39 mouse cellular contexts compared by ENCODE assay signal in the genomic region with DNA sequence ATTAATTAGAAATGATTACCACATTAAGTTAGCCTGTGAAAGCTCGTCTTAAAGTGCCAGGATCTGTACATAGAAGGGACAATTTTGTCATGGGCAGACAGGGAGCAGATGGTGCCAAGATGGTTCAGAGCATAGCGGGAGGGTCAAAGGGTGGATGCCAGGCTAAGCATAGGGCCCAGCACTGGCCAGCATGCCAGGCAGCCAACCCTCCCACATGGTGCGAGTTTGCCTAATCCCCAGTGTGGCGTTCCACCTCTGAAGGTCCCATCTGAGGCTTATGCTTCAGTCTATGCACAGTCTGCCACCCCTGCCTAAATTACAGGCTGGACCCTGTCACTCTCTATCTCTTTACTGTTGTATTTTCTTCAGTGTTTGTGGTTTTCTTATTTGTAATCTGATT. TPM values are rescaled to one million over a fixed set of nuclear protein-coding genes. Genes with fewer than 3 reads are reported as not detected.
DNase-seq lines count a peak whose midpoint lies in the region; ATAC-seq and TF ChIP-seq lines count a peak whose summit lies in the region.
"Had no signal": no experiment of that assay in that cellular context is flagged by ENCODE, and none has a peak within 500 bp of the region (broad histone marks: within the 10 kb centered on the region; RNA-seq: fewer than 3 reads in every experiment).

No protein-coding gene starts in this region.

- no peaks in the 10 kb centered on the region for H3K36me3 ChIP-seq in forebrain, embryonic 15.5 days
- H3K36me3 ChIP-seq in forebrain, embryonic 11.5 days (ENCODE audit: control insufficient read depth, insufficient read depth, low read length): no peaks in the 10 kb centered on the region
- no peaks in the 10 kb centered on the region for H3K36me3 ChIP-seq in midbrain, embryonic 13.5 days
- H3K36me3 ChIP-seq in midbrain, postnatal 0 days (ENCODE audit: insufficient read depth, low read length): no peaks in the 10 kb centered on the region
- no peaks in the 10 kb centered on the region for H3K36me3 ChIP-seq in hindbrain, embryonic 14.5 days (replicated peaks; ENCODE audit: control insufficient read depth, insufficient read depth)
- no peaks in the 10 kb centered on the region for H3K36me3 ChIP-seq in hindbrain, postnatal 0 days (ENCODE audit: insufficient read depth, low read length)
- H3K36me3 ChIP-seq in liver, postnatal 0 days (replicated peaks; ENCODE audit: insufficient read depth, low read length): no peaks in the 10 kb centered on the region
- H3K36me3 ChIP-seq: embryonic facial prominence, embryonic 10.5 days; embryonic facial prominence, embryonic 15.5 days; heart, embryonic 10.5 days; heart, embryonic 15.5 days; midbrain, embryonic 12.5 days; neural tube, embryonic 15.5 days had no signal

- H3K4me1 ChIP-seq in forebrain, embryonic 15.5 days: peaks cover 2% of the 10 kb centered on the region; the same call in 1 of the 2 replicates
- H3K4me1 ChIP-seq in forebrain, embryonic 11.5 days (replicated peaks; ENCODE audit: control insufficient read depth, insufficient read depth, low read length): no peaks in the 10 kb centered on the region
- H3K4me1 ChIP-seq in midbrain, embryonic 13.5 days (replicated peaks): no peaks in the 10 kb centered on the region
- H3K4me1 ChIP-seq in midbrain, postnatal 0 days (ENCODE audit: insufficient read depth, low read length): no peaks in the 10 kb centered on the region
- no peaks in the 10 kb centered on the region for H3K4me1 ChIP-seq in hindbrain, embryonic 14.5 days (replicated peaks; ENCODE audit: control insufficient read depth, insufficient read depth, low read length)
- H3K4me1 ChIP-seq in hindbrain, postnatal 0 days (ENCODE audit: insufficient read depth, low read length): no peaks in the 10 kb centered on the region
- H3K4me1 ChIP-seq in liver, postnatal 0 days (ENCODE audit: insufficient read depth): no peaks in the 10 kb centered on the region
- H3K4me1 ChIP-seq: embryonic facial prominence, embryonic 10.5 days; embryonic facial prominence, embryonic 15.5 days; heart, embryonic 10.5 days; heart, embryonic 15.5 days; midbrain, embryonic 12.5 days; neural tube, embryonic 15.5 days had no signal

- no peak for TF ChIP-seq EP300 in liver, postnatal 0 days (IDR thresholded peaks at IDR 0.05; ENCODE audit: low read depth)

- H3K4me3 ChIP-seq in forebrain, embryonic 15.5 days: no peak overlapping the region
- no peak overlapping the region for H3K4me3 ChIP-seq in forebrain, embryonic 11.5 days (ENCODE audit: low read depth, low read length)
- H3K4me3 ChIP-seq in midbrain, embryonic 13.5 days (replicated peaks): no peak overlapping the region
- H3K4me3 ChIP-seq in midbrain, postnatal 0 days (ENCODE audit: low read depth, low read length): no peak overlapping the region
- no peak overlapping the region for H3K4me3 ChIP-seq in hindbrain, embryonic 14.5 days (replicated peaks; ENCODE audit: low read length)
- H3K4me3 ChIP-seq in hindbrain, postnatal 0 days (ENCODE audit: low read length): no peak overlapping the region
- no peak overlapping the region for H3K4me3 ChIP-seq in liver, postnatal 0 days (ENCODE audit: low read depth, low read length)
- H3K4me3 ChIP-seq: embryonic facial prominence, embryonic 10.5 days; embryonic facial prominence, embryonic 15.5 days; heart, embryonic 10.5 days; heart, embryonic 15.5 days; midbrain, embryonic 12.5 days; neural tube, embryonic 15.5 days had no signal

- H3K27ac ChIP-seq in forebrain, embryonic 15.5 days (replicated peaks): no peak overlapping the region
- no peak overlapping the region for H3K27ac ChIP-seq in forebrain, embryonic 11.5 days (ENCODE audit: low read depth, low read length)
- H3K27ac ChIP-seq in midbrain, embryonic 13.5 days: no peak overlapping the region
- no peak overlapping the region for H3K27ac ChIP-seq in midbrain, postnatal 0 days (ENCODE audit: low read depth, low read length)
- no peak overlapping the region for H3K27ac ChIP-seq in hindbrain, embryonic 14.5 days
- H3K27ac ChIP-seq in hindbrain, postnatal 0 days: no peak overlapping the region
- no peak overlapping the region for H3K27ac ChIP-seq in liver, postnatal 0 days (ENCODE audit: low read depth)
- H3K27ac ChIP-seq: embryonic facial prominence, embryonic 10.5 days; embryonic facial prominence, embryonic 15.5 days; heart, embryonic 10.5 days; heart, embryonic 15.5 days; liver, embryonic 14.5 days; midbrain, embryonic 12.5 days; neural tube, embryonic 15.5 days; stomach, postnatal 0 days had no signal

- no peak for TF ChIP-seq CTCF in midbrain, postnatal 0 days (IDR thresholded peaks at IDR 0.05)
- TF ChIP-seq CTCF in hindbrain, postnatal 0 days (IDR thresholded peaks at IDR 0.05; ENCODE audit: low read depth): no peak
- no peak for TF ChIP-seq CTCF in liver, postnatal 0 days (IDR thresholded peaks at IDR 0.05; ENCODE audit: low read depth)

- no peaks in the 10 kb centered on the region for H3K9me3 ChIP-seq in forebrain, embryonic 15.5 days
- H3K9me3 ChIP-seq in forebrain, embryonic 11.5 days (ENCODE audit: control insufficient read depth, low read length): no peaks in the 10 kb centered on the region
- H3K9me3 ChIP-seq in midbrain, embryonic 13.5 days: no peaks in the 10 kb centered on the region
- H3K9me3 ChIP-seq in midbrain, postnatal 0 days (ENCODE audit: low read length): no peaks in the 10 kb centered on the region
- no peaks in the 10 kb centered on the region for H3K9me3 ChIP-seq in hindbrain, embryonic 14.5 days (ENCODE audit: control insufficient read depth, low read length)
- H3K9me3 ChIP-seq in hindbrain, postnatal 0 days (ENCODE audit: low read length): no peaks in the 10 kb centered on the region
- H3K9me3 ChIP-seq in liver, postnatal 0 days (ENCODE audit: low read length): no peaks in the 10 kb centered on the region
- H3K9me3 ChIP-seq: embryonic facial prominence, embryonic 10.5 days; embryonic facial prominence, embryonic 15.5 days; heart, embryonic 10.5 days; heart, embryonic 15.5 days; midbrain, embryonic 12.5 days; neural tube, embryonic 15.5 days had no signal

- WGBS in forebrain, embryonic 15.5 days: 38% methylated on average over 4 of the region's 4 CpGs
- WGBS in forebrain, embryonic 11.5 days: 73% methylated on average over 4 of the region's 4 CpGs
- 72% methylated on average over 4 of the region's 4 CpGs for WGBS in midbrain, embryonic 13.5 days
- WGBS in midbrain, postnatal 0 days: 58% methylated on average over 4 of the region's 4 CpGs
- 68% methylated on average over 4 of the region's 4 CpGs for WGBS in hindbrain, embryonic 14.5 days
- 59% methylated on average over 4 of the region's 4 CpGs for WGBS in hindbrain, postnatal 0 days
- WGBS in liver, postnatal 0 days (ENCODE audit: insufficient replicate concordance): 59% methylated on average over 4 of the region's 4 CpGs

- H3K4me2 ChIP-seq in forebrain, embryonic 15.5 days (replicated peaks): no peak overlapping the region
- no peak overlapping the region for H3K4me2 ChIP-seq in forebrain, embryonic 11.5 days (ENCODE audit: low read depth, low read length, severe bottlenecking)
- no peak overlapping the region for H3K4me2 ChIP-seq in midbrain, embryonic 13.5 days (replicated peaks)
- H3K4me2 ChIP-seq in midbrain, postnatal 0 days (ENCODE audit: low read depth, low read length, poor library complexity, severe bottlenecking): no peak overlapping the region
- no peak overlapping the region for H3K4me2 ChIP-seq in hindbrain, embryonic 14.5 days (replicated peaks)
- H3K4me2 ChIP-seq in hindbrain, postnatal 0 days (ENCODE audit: low read depth, low read length): no peak overlapping the region
- H3K4me2 ChIP-seq in liver, postnatal 0 days (ENCODE audit: low read depth, low read length): no peak overlapping the region
- H3K4me2 ChIP-seq: embryonic facial prominence, embryonic 15.5 days; heart, embryonic 15.5 days; lung, embryonic 14.5 days; midbrain, embryonic 12.5 days; neural tube, embryonic 15.5 days had no signal

- no peak overlapping the region for H3K9ac ChIP-seq in forebrain, embryonic 15.5 days (replicated peaks)
- H3K9ac ChIP-seq in forebrain, embryonic 11.5 days (ENCODE audit: low read length): no peak overlapping the region
- no peak overlapping the region for H3K9ac ChIP-seq in midbrain, embryonic 13.5 days (replicated peaks)
- H3K9ac ChIP-seq in midbrain, postnatal 0 days (replicated peaks; ENCODE audit: low read length, poor library complexity, severe bottlenecking): no peak overlapping the region
- no peak overlapping the region for H3K9ac ChIP-seq in hindbrain, embryonic 14.5 days
- no peak overlapping the region for H3K9ac ChIP-seq in hindbrain, postnatal 0 days (replicated peaks; ENCODE audit: low read length)
- no peak overlapping the region for H3K9ac ChIP-seq in liver, postnatal 0 days (replicated peaks)
- H3K9ac ChIP-seq: embryonic facial prominence, embryonic 15.5 days; heart, embryonic 15.5 days; liver, embryonic 14.5 days; lung, embryonic 14.5 days; midbrain, embryonic 12.5 days; neural tube, embryonic 15.5 days had no signal

- no peaks in the 10 kb centered on the region for H3K27me3 ChIP-seq in forebrain, embryonic 15.5 days
- no peaks in the 10 kb centered on the region for H3K27me3 ChIP-seq in forebrain, embryonic 11.5 days (ENCODE audit: control insufficient read depth, insufficient read depth, low read length)
- no peaks in the 10 kb centered on the region for H3K27me3 ChIP-seq in midbrain, embryonic 13.5 days
- H3K27me3 ChIP-seq in midbrain, postnatal 0 days (ENCODE audit: insufficient read depth, low read length): no peaks in the 10 kb centered on the region
- H3K27me3 ChIP-seq in hindbrain, embryonic 14.5 days (ENCODE audit: control insufficient read depth, insufficient read depth, low read length): no peaks in the 10 kb centered on the region
- H3K27me3 ChIP-seq in hindbrain, postnatal 0 days (ENCODE audit: insufficient read depth, low read length): no peaks in the 10 kb centered on the region
- H3K27me3 ChIP-seq in liver, postnatal 0 days (ENCODE audit: insufficient read depth, low read length): no peaks in the 10 kb centered on the region
- H3K27me3 ChIP-seq: embryonic facial prominence, embryonic 15.5 days; heart, embryonic 15.5 days; midbrain, embryonic 12.5 days; neural tube, embryonic 15.5 days had no signal

- peak; percentile 70; the same call in 1 of the 2 replicates for ATAC-seq in forebrain, embryonic 15.5 days (replicated peaks)
- no peak for ATAC-seq in forebrain, embryonic 11.5 days (replicated peaks; ENCODE audit: low FRiP score)
- 0 out of 2 replicates have a peak, but pooled peaks have one; percentile 40 for ATAC-seq in midbrain, embryonic 13.5 days
- no peak for ATAC-seq in midbrain, postnatal 0 days (ENCODE audit: low FRiP score)
- peak; percentile 37; the same call in 1 of the 2 replicates for ATAC-seq in hindbrain, embryonic 14.5 days (ENCODE audit: low FRiP score)
- 0 out of 2 replicates have a peak, but pooled peaks have one; percentile 35 for ATAC-seq in hindbrain, postnatal 0 days
- no peak for ATAC-seq in liver, postnatal 0 days
- ATAC-seq: CD4-positive, CD25-positive, alpha-beta regulatory T cell, adult 4 months; intestine, postnatal 0 days had no signal

- no peak for DNase-seq in forebrain, embryonic 11.5 days (ENCODE audit: low spot score)
- no peak for DNase-seq in midbrain, postnatal 0 days (ENCODE audit: low spot score)
- no peak for DNase-seq in hindbrain, embryonic 14.5 days (ENCODE audit: low spot score)
- DNase-seq in hindbrain, postnatal 0 days (ENCODE audit: low spot score): no peak
- DNase-seq in liver, postnatal 0 days: no peak
- DNase-seq: adrenal gland, postnatal 25 days; cerebellum, adult 2 months; cerebellum, postnatal 25 days; gastrocnemius, postnatal 25 days; heart, adult 11 months; kidney, adult 9 months; kidney, postnatal 10 days; layer of hippocampus, adult 9-11 months; liver; lung, embryonic 14.5 days; lung, postnatal 14 days; right cerebral cortex, postnatal 4 days; thymus, postnatal 4 days had no signal

RNA-seq across cellular contexts. Expression of a gene that starts 10.8 kb away (rescaled TPM):
- polyA plus RNA-seq in forebrain, embryonic 15.5 days (2015; fragmentation: Nextera tagmentation; extraction: Ambion mirVana): not detected in 2 replicates
- polyA plus RNA-seq in forebrain, embryonic 11.5 days (2014; fragmentation: Nextera tagmentation; extraction: Ambion mirVana): not detected in 2 replicates
- not detected in 2 replicates for polyA plus RNA-seq in midbrain, embryonic 13.5 days (2015; fragmentation: Nextera tagmentation; extraction: Ambion mirVana)
- total RNA-seq in midbrain, postnatal 0 days (2014; rRNA removed): not detected in 2 replicates
- polyA plus RNA-seq in midbrain, postnatal 0 days (2015; fragmentation: Nextera tagmentation; extraction: Ambion mirVana): not detected in 2 replicates
- polyA plus RNA-seq in hindbrain, embryonic 14.5 days (2014; fragmentation: Nextera tagmentation; extraction: Ambion mirVana): not detected in 2 replicates
- not detected in 2 replicates for total RNA-seq in hindbrain, postnatal 0 days (2014; rRNA removed)
- polyA plus RNA-seq in hindbrain, postnatal 0 days (2015; fragmentation: Nextera tagmentation; extraction: Ambion mirVana): not detected in 2 replicates
- polyA plus RNA-seq in liver, postnatal 0 days (2015; fragmentation: Nextera tagmentation; extraction: Ambion mirVana): not detected in 2 replicates
- total RNA-seq: adrenal gland, adult 18-20 months; adrenal gland, postnatal 25 days; gastrocnemius, adult 18-20 months; gastrocnemius, postnatal 25 days; heart, postnatal 25 days; left cerebral cortex, postnatal 14 days had no signal
- polyA plus RNA-seq: CD4-positive, CD25-positive, alpha-beta regulatory T cell, adult 4 months; cerebellum, adult 2 months; embryonic facial prominence, embryonic 10.5 days; frontal cortex, adult 2 months; heart, embryonic 10.5 days; intestine, postnatal 0 days; large intestine, adult 2 months; limb, embryonic 11.5 days; liver, embryonic 14.5 days; lung, embryonic 14.5 days; midbrain, embryonic 12.5 days; neural tube, embryonic 15.5 days; spleen, adult 2 months; thymus, postnatal 0 days had no signal

RNA-seq across cellular contexts. Expression of a gene that starts 12.6 kb away (rescaled TPM):
- polyA plus RNA-seq in forebrain, embryonic 15.5 days (2015; fragmentation: Nextera tagmentation; extraction: Ambion mirVana): 0.27 TPM in 1 of 2 replicates, not detected in the other
- polyA plus RNA-seq in forebrain, embryonic 11.5 days (2014; fragmentation: Nextera tagmentation; extraction: Ambion mirVana): not detected in 2 replicates
- 0.30 and 0.31 TPM in 2 replicates for polyA plus RNA-seq in midbrain, embryonic 13.5 days (2015; fragmentation: Nextera tagmentation; extraction: Ambion mirVana)
- total RNA-seq in midbrain, postnatal 0 days (2014; rRNA removed): 1.7 and 6.4 TPM in 2 replicates
- 1.3 and 2.5 TPM in 2 replicates for polyA plus RNA-seq in midbrain, postnatal 0 days (2015; fragmentation: Nextera tagmentation; extraction: Ambion mirVana)
- polyA plus RNA-seq in hindbrain, embryonic 14.5 days (2014; fragmentation: Nextera tagmentation; extraction: Ambion mirVana): 1.0 and 2.3 TPM in 2 replicates
- total RNA-seq in hindbrain, postnatal 0 days (2014; rRNA removed): 4.2 TPM in 1 of 2 replicates, not detected in the other
- 1.4 and 2.3 TPM in 2 replicates for polyA plus RNA-seq in hindbrain, postnatal 0 days (2015; fragmentation: Nextera tagmentation; extraction: Ambion mirVana)
- polyA plus RNA-seq in liver, postnatal 0 days (2015; fragmentation: Nextera tagmentation; extraction: Ambion mirVana): not detected in 2 replicates
- total RNA-seq: adrenal gland, adult 18-20 months; adrenal gland, postnatal 25 days; gastrocnemius, adult 18-20 months; gastrocnemius, postnatal 25 days; heart, postnatal 25 days; left cerebral cortex, postnatal 14 days had no signal
- polyA plus RNA-seq: CD4-positive, CD25-positive, alpha-beta regulatory T cell, adult 4 months; cerebellum, adult 2 months; embryonic facial prominence, embryonic 10.5 days; frontal cortex, adult 2 months; heart, embryonic 10.5 days; intestine, postnatal 0 days; limb, embryonic 11.5 days; liver, embryonic 14.5 days; lung, embryonic 14.5 days; spleen, adult 2 months had no signal

RNA-seq across cellular contexts. Expression of a gene that starts 16.0 kb away (rescaled TPM):
- polyA plus RNA-seq in forebrain, embryonic 15.5 days (2015; fragmentation: Nextera tagmentation; extraction: Ambion mirVana): not detected in 2 replicates
- not detected in 2 replicates for polyA plus RNA-seq in forebrain, embryonic 11.5 days (2014; fragmentation: Nextera tagmentation; extraction: Ambion mirVana)
- not detected in 2 replicates for polyA plus RNA-seq in midbrain, embryonic 13.5 days (2015; fragmentation: Nextera tagmentation; extraction: Ambion mirVana)
- total RNA-seq in midbrain, postnatal 0 days (2014; rRNA removed): 15.7 TPM in 1 of 2 replicates, not detected in the other
- not detected in 2 replicates for polyA plus RNA-seq in midbrain, postnatal 0 days (2015; fragmentation: Nextera tagmentation; extraction: Ambion mirVana)
- not detected in 2 replicates for polyA plus RNA-seq in hindbrain, embryonic 14.5 days (2014; fragmentation: Nextera tagmentation; extraction: Ambion mirVana)
- not detected in 2 replicates for total RNA-seq in hindbrain, postnatal 0 days (2014; rRNA removed)
- not detected in 2 replicates for polyA plus RNA-seq in hindbrain, postnatal 0 days (2015; fragmentation: Nextera tagmentation; extraction: Ambion mirVana)
- polyA plus RNA-seq in liver, postnatal 0 days (2015; fragmentation: Nextera tagmentation; extraction: Ambion mirVana): not detected in 2 replicates
- total RNA-seq: adrenal gland, adult 18-20 months; adrenal gland, postnatal 25 days; gastrocnemius, adult 18-20 months; gastrocnemius, postnatal 25 days; heart, postnatal 25 days; left cerebral cortex, postnatal 14 days had no signal
- polyA plus RNA-seq: CD4-positive, CD25-positive, alpha-beta regulatory T cell, adult 4 months; cerebellum, adult 2 months; embryonic facial prominence, embryonic 10.5 days; frontal cortex, adult 2 months; heart, embryonic 10.5 days; heart, embryonic 15.5 days; intestine, postnatal 0 days; large intestine, adult 2 months; limb, embryonic 11.5 days; liver, embryonic 14.5 days; lung, embryonic 14.5 days; midbrain, embryonic 12.5 days; neural tube, embryonic 15.5 days; spleen, adult 2 months had no signal

RNA-seq across cellular contexts. Expression of a gene that starts 36.0 kb away (rescaled TPM):
- polyA plus RNA-seq in forebrain, embryonic 15.5 days (2015; fragmentation: Nextera tagmentation; extraction: Ambion mirVana): not detected in 2 replicates
- not detected in 2 replicates for polyA plus RNA-seq in forebrain, embryonic 11.5 days (2014; fragmentation: Nextera tagmentation; extraction: Ambion mirVana)
- not detected in 2 replicates for polyA plus RNA-seq in midbrain, embryonic 13.5 days (2015; fragmentation: Nextera tagmentation; extraction: Ambion mirVana)
- total RNA-seq in midbrain, postnatal 0 days (2014; rRNA removed): not detected in 2 replicates
- polyA plus RNA-seq in midbrain, postnatal 0 days (2015; fragmentation: Nextera tagmentation; extraction: Ambion mirVana): not detected in 2 replicates
- not detected in 2 replicates for polyA plus RNA-seq in hindbrain, embryonic 14.5 days (2014; fragmentation: Nextera tagmentation; extraction: Ambion mirVana)
- not detected in 2 replicates for total RNA-seq in hindbrain, postnatal 0 days (2014; rRNA removed)
- not detected in 2 replicates for polyA plus RNA-seq in hindbrain, postnatal 0 days (2015; fragmentation: Nextera tagmentation; extraction: Ambion mirVana)
- not detected in 2 replicates for polyA plus RNA-seq in liver, postnatal 0 days (2015; fragmentation: Nextera tagmentation; extraction: Ambion mirVana)
- total RNA-seq: adrenal gland, adult 18-20 months; adrenal gland, postnatal 25 days; gastrocnemius, adult 18-20 months; gastrocnemius, postnatal 25 days; heart, postnatal 25 days; left cerebral cortex, postnatal 14 days had no signal
- polyA plus RNA-seq: CD4-positive, CD25-positive, alpha-beta regulatory T cell, adult 4 months; cerebellum, adult 2 months; embryonic facial prominence, embryonic 10.5 days; frontal cortex, adult 2 months; heart, embryonic 10.5 days; heart, embryonic 15.5 days; intestine, postnatal 0 days; large intestine, adult 2 months; limb, embryonic 11.5 days; liver, embryonic 14.5 days; lung, embryonic 14.5 days; midbrain, embryonic 12.5 days; neural tube, embryonic 15.5 days; spleen, adult 2 months had no signal

RNA-seq across cellular contexts. Expression of a gene that starts 45.7 kb away (rescaled TPM):
- polyA plus RNA-seq in forebrain, embryonic 15.5 days (2015; fragmentation: Nextera tagmentation; extraction: Ambion mirVana): not detected in 2 replicates
- polyA plus RNA-seq in forebrain, embryonic 11.5 days (2014; fragmentation: Nextera tagmentation; extraction: Ambion mirVana): not detected in 2 replicates
- not detected in 2 replicates for polyA plus RNA-seq in midbrain, embryonic 13.5 days (2015; fragmentation: Nextera tagmentation; extraction: Ambion mirVana)
- total RNA-seq in midbrain, postnatal 0 days (2014; rRNA removed): not detected in 2 replicates
- not detected in 2 replicates for polyA plus RNA-seq in midbrain, postnatal 0 days (2015; fragmentation: Nextera tagmentation; extraction: Ambion mirVana)
- not detected in 2 replicates for polyA plus RNA-seq in hindbrain, embryonic 14.5 days (2014; fragmentation: Nextera tagmentation; extraction: Ambion mirVana)
- not detected in 2 replicates for total RNA-seq in hindbrain, postnatal 0 days (2014; rRNA removed)
- polyA plus RNA-seq in hindbrain, postnatal 0 days (2015; fragmentation: Nextera tagmentation; extraction: Ambion mirVana): not detected in 2 replicates
- not detected in 2 replicates for polyA plus RNA-seq in liver, postnatal 0 days (2015; fragmentation: Nextera tagmentation; extraction: Ambion mirVana)
- total RNA-seq: adrenal gland, adult 18-20 months; adrenal gland, postnatal 25 days; gastrocnemius, adult 18-20 months; gastrocnemius, postnatal 25 days; heart, postnatal 25 days; left cerebral cortex, postnatal 14 days had no signal
- polyA plus RNA-seq: CD4-positive, CD25-positive, alpha-beta regulatory T cell, adult 4 months; cerebellum, adult 2 months; embryonic facial prominence, embryonic 10.5 days; frontal cortex, adult 2 months; heart, embryonic 10.5 days; heart, embryonic 15.5 days; intestine, postnatal 0 days; large intestine, adult 2 months; limb, embryonic 11.5 days; liver, embryonic 14.5 days; lung, embryonic 14.5 days; midbrain, embryonic 12.5 days; neural tube, embryonic 15.5 days; spleen, adult 2 months had no signal

Comparison
In these comparisons a context has a peak if more than half of its experiments do, and no peak if none do; other contexts are left out.
1. ATAC-seq: peak in forebrain, embryonic 15.5 days (single experiment), midbrain, embryonic 13.5 days (single experiment), hindbrain, embryonic 14.5 days (single experiment) and hindbrain, postnatal 0 days (single experiment); none in forebrain, embryonic 11.5 days (single experiment), midbrain, postnatal 0 days (single experiment) and liver, postnatal 0 days (single experiment).